Mouse (Mus musculus): Measurements from ENCODE around the gene Isl2. TPM values are rescaled to one million over a fixed set of nuclear protein-coding genes. Genes with fewer than 3 reads are reported as not detected.

Gene Isl2
- polyA plus RNA-seq, 1 experiment from 2014 or later = 3.6 TPM

Other genes starting within 250 kb of the Isl2 start
- 1.2 and 1.5 TPM in 2 replicates for gene Nrg4, start 211.8 kb upstream of the Isl2 start, polyA plus RNA-seq (2016; fragmentation: Nextera tagmentation; extraction: Ambion mirVana)
- 0.74 and 1.1 TPM in 2 replicates for gene Tmem266, start 211.8 kb upstream of the Isl2 start, polyA plus RNA-seq (2016; fragmentation: Nextera tagmentation; extraction: Ambion mirVana)
- 183 and 192 TPM in 2 replicates for gene Etfa, start 26.4 kb upstream of the Isl2 start, polyA plus RNA-seq (2016; fragmentation: Nextera tagmentation; extraction: Ambion mirVana)

Measured in limb, embryonic 12.5 days (tissue).